Mouse (Mus musculus) forebrain, embryonic 12.5 days (tissue): ENCODE results near the gene Polr2j. TPM values are rescaled to one million over a fixed set of nuclear protein-coding genes. Genes with fewer than 3 reads are reported as not detected.
A peak's percentile ranks its signal among the peaks of the same experiment; 100 is the strongest.
"Not testable (repeated sequence)": the region's sequence is repeated elsewhere in the genome, so short reads cannot be mapped to it uniquely, and the experiment has no call there.

Source experiments
- ATAC-seq: fragments of 200-750 bp; cut with Nextera tagmentation; 2 replicates; pipeline ENCODE4 v1.8.0; 2017; ENCODE audit warnings: moderate TSS enrichment; ENCODE audit not compliant: low FRiP score
- H3K27ac ChIP-seq: fragments of 300-500 bp; sonication (generic); 2 replicates; pipeline ENCODE4 v1.5.1; 2016; ENCODE audit warnings: mild to moderate bottlenecking
- H3K27me3 ChIP-seq: fragments of 300-500 bp; sonication (generic); 2 replicates; pipeline ENCODE4 v1.6.1; 2016; ENCODE audit warnings: mild to moderate bottlenecking
- H3K36me3 ChIP-seq: fragments of 300-500 bp; sonication (generic); replicated peaks from 2 replicates; pipeline ENCODE4 v1.6.1; 2016; ENCODE audit warnings: mild to moderate bottlenecking
- H3K4me1 ChIP-seq: fragments of 300-500 bp; sonication (generic); 2 replicates; pipeline ENCODE4 v1.6.1; 2016
- H3K4me2 ChIP-seq: fragments of 300-500 bp; sonication (generic); 2 replicates; pipeline ENCODE4 v1.6.1; 2016; ENCODE audit warnings: mild to moderate bottlenecking, moderate library complexity
- H3K4me3 ChIP-seq: fragments of 300-500 bp; sonication (generic); replicated peaks from 2 replicates; pipeline ENCODE4 v1.5.1; 2016; ENCODE audit warnings: mild to moderate bottlenecking
- H3K9ac ChIP-seq: fragments of 300-500 bp; sonication (generic); 2 replicates; pipeline ENCODE4 v1.6.1; 2016; ENCODE audit warnings: mild to moderate bottlenecking
- H3K9me3 ChIP-seq: fragments of 300-500 bp; sonication (generic); 2 replicates; pipeline ENCODE4 v1.6.1; 2016
- WGBS: fragments of 180-500 bp; shearing (Covaris S2); methylation state at CpG from one replicate; pipeline ENCODE4 v1.1.7; 2016; 5-methylcytosine and 5-hydroxymethylcytosine counted together
- polyA plus RNA-seq: library from polyadenylated mRNA; unstranded; fragments of >200 nt; fragmentation: Nextera tagmentation; extraction: Ambion mirVana; gene quantifications from 2 replicates; pipeline ENCODE4 v1.2.1, GENCODE M21; 2016

Polr2j gene
- polyA plus RNA-seq, 1 experiment from 2014 or later: 256 TPM

DNA sequence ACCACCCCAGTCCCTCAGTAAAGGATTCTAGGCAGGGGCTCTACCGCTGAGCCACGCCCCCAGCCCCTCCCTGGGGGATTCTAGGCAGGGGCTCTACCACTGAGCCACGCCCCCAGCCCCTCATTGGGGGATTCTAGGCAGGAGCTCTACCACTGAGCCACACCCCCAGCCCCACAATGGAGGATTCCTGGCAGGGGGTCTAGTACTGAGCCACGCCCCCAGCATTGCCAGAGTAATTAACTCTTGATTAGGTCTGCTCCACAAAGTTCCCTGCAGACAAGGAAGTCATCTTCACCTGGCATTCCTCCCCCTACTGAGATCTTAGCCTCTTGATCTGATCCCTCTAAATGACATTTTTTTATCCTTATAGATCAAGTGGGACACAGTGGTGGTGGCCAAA, 2.9 kb upstream of the Polr2j start:
- not testable (repeated sequence) for H3K4me3 ChIP-seq, H3K9me3 ChIP-seq, H3K4me2 ChIP-seq, H3K27ac ChIP-seq, H3K27me3 ChIP-seq, H3K9ac ChIP-seq, ATAC-seq, H3K36me3 ChIP-seq
- 59% methylated on average over 4 of the region's 4 CpGs for WGBS
- peaks cover 24% of the 10 kb centered on the region for H3K4me1 ChIP-seq

DNA sequence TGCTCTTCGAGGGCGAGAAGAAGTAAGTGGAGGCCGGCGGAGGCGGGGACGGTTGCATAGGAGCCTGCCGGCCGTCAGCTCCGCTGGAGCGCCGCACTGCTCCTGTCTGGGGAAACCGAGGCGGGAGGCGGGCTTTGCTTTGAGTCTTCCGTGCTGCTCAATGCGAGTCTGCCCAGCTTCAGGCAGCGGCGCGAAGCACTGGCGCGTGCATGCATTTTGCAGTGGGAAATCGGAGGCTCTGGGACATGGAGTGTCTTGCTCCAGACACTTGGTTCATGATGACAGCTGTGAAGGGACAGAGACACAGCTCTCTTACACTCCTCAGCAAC, 317 bp downstream of the Polr2j start:
- WGBS: 0% methylated on average over 22 of the region's 22 CpGs
- peak overlapping the region; percentile 71 for H3K27ac ChIP-seq
- peak; percentile 65 for ATAC-seq

DNA sequence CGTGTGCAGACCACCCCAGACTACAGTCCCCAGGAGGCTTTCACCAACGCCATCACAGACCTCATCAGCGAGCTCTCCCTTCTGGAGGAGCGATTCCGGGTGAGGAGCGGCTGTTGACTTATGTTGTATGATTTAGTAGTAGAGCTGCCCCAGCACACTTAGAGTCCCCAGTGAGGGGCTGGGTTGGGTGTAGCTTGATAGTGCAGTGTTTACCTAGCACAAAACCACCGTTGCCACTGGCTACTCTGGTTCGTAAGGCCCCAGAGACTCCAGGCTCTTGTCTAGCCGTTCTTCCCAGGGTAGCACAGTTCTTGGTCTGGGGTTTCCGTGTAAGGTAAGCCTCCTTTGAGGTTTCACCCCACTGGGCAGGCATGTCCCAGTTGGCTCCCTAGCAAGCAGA, 5.7 kb downstream of the Polr2j start:
- no peak for ATAC-seq
- Histone ChIP-seq H3K36me3 (peaks cover 71% of the 10 kb centered on the region), H3K4me3 (no peak overlapping the region), H3K27me3 (no peaks in the 10 kb centered on the region), H3K9me3 (no peaks in the 10 kb centered on the region), H3K4me1 (peaks cover 14% of the 10 kb centered on the region), H3K27ac (no peak overlapping the region), H3K4me2 (no peak overlapping the region), H3K9ac (no peak overlapping the region)
- 85% methylated on average over 10 of the region's 10 CpGs for WGBS

More for the DNA sequence above, 317 bp downstream of the Polr2j start:
- no peaks in the 10 kb centered on the region for H3K9me3 ChIP-seq
- peak overlapping the region; percentile 91 for H3K4me3 ChIP-seq
- H3K4me2 ChIP-seq: peak overlapping the region; percentile 89
- peaks cover 23% of the 10 kb centered on the region for H3K36me3 ChIP-seq
- peaks cover 24% of the 10 kb centered on the region for H3K4me1 ChIP-seq
- no peaks in the 10 kb centered on the region for H3K27me3 ChIP-seq
- H3K9ac ChIP-seq: peak overlapping the region; percentile 82

DNA sequence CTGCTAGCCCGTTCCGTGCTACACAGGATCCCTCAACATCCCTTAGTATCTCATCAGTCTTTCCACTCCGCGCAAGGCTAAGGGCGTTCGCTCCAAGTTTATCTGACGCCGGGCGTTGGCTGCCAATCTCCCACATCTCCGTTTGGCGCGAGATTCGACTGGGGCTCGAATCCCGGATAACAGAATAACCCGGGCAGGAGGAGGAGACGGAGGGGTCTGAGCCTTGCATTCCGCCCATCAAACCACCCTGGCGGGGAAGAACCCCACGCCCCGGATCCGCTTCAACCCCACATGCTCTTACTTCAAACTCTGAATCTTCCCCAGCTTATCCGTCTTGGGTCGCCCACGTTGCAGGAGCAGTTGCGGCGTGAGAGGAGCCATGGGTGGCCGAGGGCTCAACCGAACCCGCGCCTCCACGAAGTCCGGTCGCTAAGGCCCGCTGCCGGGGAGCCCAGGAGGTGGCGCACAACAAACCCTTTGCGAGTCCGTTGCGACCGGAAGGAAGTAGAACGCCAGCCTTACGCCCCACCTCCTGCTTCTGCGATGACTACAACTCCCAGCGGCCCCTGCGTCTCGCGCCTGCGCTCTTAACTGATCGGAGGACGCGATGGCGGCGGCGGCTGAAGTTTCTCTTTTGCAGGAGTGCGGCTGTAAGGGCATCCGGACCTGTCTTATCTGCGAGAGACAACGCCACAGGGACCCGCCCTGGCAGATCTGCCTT, 19.3 kb downstream of the Polr2j start, which contains the start of the genes Lrwd1 and Alkbh4:
Lrwd1 (minus strand) TSS at position 504 of the 721 bp plus-strand sequence.
Alkbh4 (plus strand) TSS at position 576 of the 721 bp plus-strand sequence.
- under 1% methylated on average over 60 of the region's 60 CpGs for WGBS
- Histone ChIP-seq H3K9me3 (no peaks in the 10 kb centered on the region), H3K4me1 (peaks cover 25% of the 10 kb centered on the region), H3K27ac (0 out of 2 replicates have a peak within 1 kb of the TSS, but pooled peaks have one; percentile 36), H3K4me2 (peak within 1 kb of the TSS; percentile 83), H3K36me3 (peaks cover 48% of the 10 kb centered on the region), H3K9ac (peak within 1 kb of the TSS; percentile 78), H3K4me3 (peak within 1 kb of the TSS; percentile 70), H3K27me3 (no peaks in the 10 kb centered on the region)
- ATAC-seq: peak; percentile 94

DNA sequence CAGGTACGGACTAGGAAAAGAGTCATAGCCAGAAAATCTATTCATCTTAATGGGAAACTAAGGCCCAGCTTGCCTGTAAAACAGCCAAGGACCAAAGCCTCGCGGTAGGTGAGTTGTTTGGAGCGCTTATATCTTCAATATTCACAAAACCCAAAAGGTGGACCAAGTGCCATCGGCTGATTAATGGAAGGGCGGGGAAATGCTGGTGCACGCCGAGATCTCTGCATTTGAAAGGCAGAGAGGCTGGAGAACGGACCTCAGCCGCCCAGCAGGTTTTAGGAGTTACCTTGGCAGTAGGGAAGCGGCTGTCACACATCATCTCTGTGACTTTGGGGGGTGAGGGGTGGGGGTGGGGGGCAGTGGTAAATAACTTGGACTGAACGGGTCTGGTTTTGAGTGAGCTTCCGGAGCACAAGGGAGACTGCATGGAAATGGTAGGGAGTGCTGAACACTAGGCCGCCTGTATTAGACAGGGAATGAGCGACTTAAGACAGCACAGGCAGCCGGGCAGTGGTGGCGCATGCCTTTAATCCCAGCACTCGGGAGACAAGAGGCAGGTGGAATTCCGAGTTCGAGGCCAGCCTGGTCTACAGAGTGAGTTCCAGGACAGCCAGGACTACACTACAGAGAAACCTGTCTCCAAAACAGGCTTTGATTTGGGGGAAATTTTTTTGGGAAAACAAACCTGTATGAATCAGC, 20.0 kb downstream of the Polr2j start:
- Histone ChIP-seq H3K27me3 (no peaks in the 10 kb centered on the region), H3K36me3 (peaks cover 48% of the 10 kb centered on the region), H3K27ac (no peak overlapping the region), H3K4me1 (peaks cover 25% of the 10 kb centered on the region), H3K4me3 (peak overlapping the region; percentile 70), H3K9me3 (no peaks in the 10 kb centered on the region), H3K4me2 (peak overlapping the region; percentile 83), H3K9ac (peak overlapping the region; percentile 78)
- 7% methylated on average over 20 of the region's 20 CpGs for WGBS
- ATAC-seq: no peak; the same call in none of the 2 replicates

DNA sequence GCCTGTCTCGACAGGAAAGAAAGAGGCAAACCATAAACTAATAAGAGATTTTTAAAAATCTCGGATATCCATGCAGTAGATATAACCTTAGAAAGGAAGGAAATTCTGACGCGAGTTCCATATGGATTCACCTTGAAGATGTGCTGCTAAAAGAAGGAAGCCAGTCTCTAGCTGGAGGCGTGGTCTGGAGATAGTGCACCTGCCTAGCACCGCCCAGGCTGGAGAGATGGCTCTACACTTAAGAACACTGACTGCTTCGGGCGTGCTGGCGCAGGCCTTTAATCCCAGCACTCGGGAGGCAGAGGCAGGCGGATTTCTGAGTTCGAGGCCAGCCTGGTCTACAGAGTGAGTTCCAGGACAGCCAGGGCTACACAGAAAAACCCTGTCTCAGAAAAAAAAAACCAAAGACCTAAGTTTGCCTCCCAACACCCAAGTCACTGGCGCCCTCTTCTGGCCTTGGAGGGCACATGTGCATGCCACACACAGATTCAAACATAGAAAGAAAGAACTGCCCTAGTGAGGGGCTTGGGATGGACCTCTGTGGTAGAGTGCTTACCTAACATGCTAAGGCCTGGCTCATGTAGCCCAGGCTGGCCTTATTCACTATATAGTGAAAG, 21.3 kb downstream of the Polr2j start:
- no peak overlapping the region for H3K9ac ChIP-seq
- no peaks in the 10 kb centered on the region for H3K27me3 ChIP-seq
- H3K4me3 ChIP-seq: no peak overlapping the region
- H3K4me2 ChIP-seq: no peak overlapping the region
- peaks cover 45% of the 10 kb centered on the region for H3K36me3 ChIP-seq
- no peak overlapping the region for H3K27ac ChIP-seq
- WGBS: 75% methylated on average over 13 of the region's 13 CpGs
- peaks cover 25% of the 10 kb centered on the region for H3K4me1 ChIP-seq
- no peaks in the 10 kb centered on the region for H3K9me3 ChIP-seq
- no peak for ATAC-seq

DNA sequence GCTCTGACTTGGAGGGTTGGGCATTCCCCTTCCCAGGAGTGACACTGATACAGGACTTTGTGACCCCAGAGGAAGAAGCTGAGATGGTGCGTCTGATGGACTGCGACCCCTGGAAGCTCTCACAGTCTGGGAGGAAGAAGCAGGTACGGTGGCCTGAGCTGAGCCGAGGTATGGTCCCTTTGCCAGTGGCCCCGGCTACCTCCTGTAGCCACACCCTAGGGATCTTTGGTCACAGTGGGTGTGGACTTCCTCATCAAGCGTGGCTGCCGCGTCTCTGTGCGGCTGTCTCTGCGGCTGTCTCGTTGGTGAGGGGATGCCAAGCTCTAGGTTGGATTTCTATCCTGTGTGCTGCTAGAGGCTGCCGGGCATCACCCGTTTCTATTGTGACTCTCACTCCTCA, 23.0 kb downstream of the Polr2j start:
- Histone ChIP-seq H3K36me3 (peaks cover 37% of the 10 kb centered on the region), H3K4me3 (no peak overlapping the region), H3K27me3 (no peaks in the 10 kb centered on the region), H3K9ac (no peak overlapping the region), H3K4me2 (no peak overlapping the region), H3K9me3 (peaks cover 6% of the 10 kb centered on the region; the same call in 1 of the 2 replicates), H3K4me1 (peaks cover 23% of the 10 kb centered on the region), H3K27ac (no peak overlapping the region)
- WGBS: 95% methylated on average over 13 of the region's 13 CpGs
- no peak for ATAC-seq

DNA sequence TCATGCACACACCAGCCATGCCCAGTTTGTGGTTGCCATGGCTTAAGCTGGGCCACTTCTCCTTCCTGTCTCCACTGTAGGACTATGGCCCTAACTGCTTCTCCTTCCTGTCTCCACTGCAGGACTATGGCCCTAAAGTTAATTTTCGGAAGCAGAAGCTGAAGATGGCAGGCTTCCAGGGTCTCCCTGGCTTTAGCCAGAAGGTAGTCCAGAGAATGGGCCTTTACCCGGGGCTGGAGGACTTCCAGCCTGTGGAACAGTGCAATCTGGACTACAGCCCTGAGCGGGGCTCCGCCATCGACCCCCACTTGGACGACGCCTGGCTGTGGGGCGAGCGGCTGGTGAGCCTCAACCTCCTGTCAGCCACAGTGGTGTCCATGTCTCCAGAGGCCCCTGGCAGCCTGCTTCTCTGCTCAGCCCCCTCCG, 23.6 kb downstream of the Polr2j start:
- Histone ChIP-seq H3K4me3 (no peak overlapping the region), H3K27me3 (no peaks in the 10 kb centered on the region), H3K9me3 (peaks cover 6% of the 10 kb centered on the region; the same call in 1 of the 2 replicates), H3K36me3 (peaks cover 37% of the 10 kb centered on the region), H3K4me1 (peaks cover 16% of the 10 kb centered on the region), H3K4me2 (no peak overlapping the region), H3K27ac (no peak overlapping the region), H3K9ac (no peak overlapping the region)
- WGBS: 96% methylated on average over 10 of the region's 10 CpGs
- no peak for ATAC-seq

DNA sequence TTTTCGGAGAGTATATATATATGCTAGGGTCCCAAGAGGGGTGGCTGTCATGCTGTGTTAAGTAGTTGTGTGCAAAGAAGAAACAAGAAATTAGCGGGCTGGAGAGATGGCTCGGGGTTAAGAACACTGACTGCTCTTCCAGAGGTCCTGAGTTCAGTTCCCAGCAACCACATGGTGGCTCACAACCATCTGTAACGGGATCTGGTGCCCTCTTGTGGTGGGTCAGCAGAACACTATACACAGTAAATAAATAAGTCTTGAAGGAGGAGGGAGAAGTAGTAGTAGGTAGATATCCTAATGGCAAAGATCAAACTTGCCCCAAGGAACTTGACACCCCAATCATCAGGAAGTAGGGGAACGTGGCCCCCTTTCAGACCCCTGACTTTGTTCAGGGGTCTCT, 26.3 kb downstream of the Polr2j start:
- ATAC-seq: no peak
- Histone ChIP-seq H3K9ac (no peak overlapping the region), H3K4me1 (no peaks in the 10 kb centered on the region), H3K4me2 (no peak overlapping the region), H3K36me3 (peaks cover 37% of the 10 kb centered on the region), H3K27ac (no peak overlapping the region), H3K27me3 (no peaks in the 10 kb centered on the region), H3K9me3 (peaks cover 6% of the 10 kb centered on the region; the same call in 1 of the 2 replicates), H3K4me3 (no peak overlapping the region)
- WGBS: 88% methylated on average over 5 of the region's 5 CpGs

DNA sequence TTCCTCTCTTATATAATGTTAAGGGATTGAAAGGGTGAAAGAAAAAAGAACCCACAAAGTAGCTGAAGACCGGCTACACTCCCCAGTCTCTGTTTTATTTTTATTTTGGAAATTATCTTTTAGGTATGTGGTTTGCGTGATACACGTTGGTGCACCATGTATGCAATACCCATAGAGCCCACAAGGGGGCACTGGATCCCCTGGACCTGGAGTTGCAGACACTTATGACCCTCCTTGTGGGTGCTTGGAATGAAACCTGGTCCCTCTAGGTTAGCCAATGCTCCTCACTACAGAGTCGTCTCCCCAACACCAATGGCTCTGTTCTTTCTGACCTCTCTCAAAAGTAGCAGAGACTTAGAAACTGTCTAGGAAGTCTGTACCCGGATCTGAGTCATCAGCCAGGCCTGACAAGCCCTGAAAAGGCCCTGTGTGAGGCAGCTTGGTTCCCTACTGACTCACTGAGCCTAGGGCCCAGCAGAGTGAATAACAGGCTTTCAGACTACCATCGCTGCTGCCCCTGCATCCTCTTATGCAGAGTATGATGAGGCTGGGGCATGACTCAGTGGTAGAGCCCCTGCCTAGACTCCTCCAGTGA, 26.8 kb downstream of the Polr2j start:
- peaks cover 6% of the 10 kb centered on the region; the same call in 1 of the 2 replicates for H3K9me3 ChIP-seq
- no peak for ATAC-seq
- peaks cover 36% of the 10 kb centered on the region for H3K36me3 ChIP-seq
- H3K4me1 ChIP-seq: no peaks in the 10 kb centered on the region
- no peak overlapping the region for H3K4me2 ChIP-seq
- WGBS: 86% methylated on average over 6 of the region's 6 CpGs
- no peak overlapping the region for H3K27ac ChIP-seq
- H3K9ac ChIP-seq: no peak overlapping the region
- no peaks in the 10 kb centered on the region for H3K27me3 ChIP-seq
- H3K4me3 ChIP-seq: no peak overlapping the region

DNA sequence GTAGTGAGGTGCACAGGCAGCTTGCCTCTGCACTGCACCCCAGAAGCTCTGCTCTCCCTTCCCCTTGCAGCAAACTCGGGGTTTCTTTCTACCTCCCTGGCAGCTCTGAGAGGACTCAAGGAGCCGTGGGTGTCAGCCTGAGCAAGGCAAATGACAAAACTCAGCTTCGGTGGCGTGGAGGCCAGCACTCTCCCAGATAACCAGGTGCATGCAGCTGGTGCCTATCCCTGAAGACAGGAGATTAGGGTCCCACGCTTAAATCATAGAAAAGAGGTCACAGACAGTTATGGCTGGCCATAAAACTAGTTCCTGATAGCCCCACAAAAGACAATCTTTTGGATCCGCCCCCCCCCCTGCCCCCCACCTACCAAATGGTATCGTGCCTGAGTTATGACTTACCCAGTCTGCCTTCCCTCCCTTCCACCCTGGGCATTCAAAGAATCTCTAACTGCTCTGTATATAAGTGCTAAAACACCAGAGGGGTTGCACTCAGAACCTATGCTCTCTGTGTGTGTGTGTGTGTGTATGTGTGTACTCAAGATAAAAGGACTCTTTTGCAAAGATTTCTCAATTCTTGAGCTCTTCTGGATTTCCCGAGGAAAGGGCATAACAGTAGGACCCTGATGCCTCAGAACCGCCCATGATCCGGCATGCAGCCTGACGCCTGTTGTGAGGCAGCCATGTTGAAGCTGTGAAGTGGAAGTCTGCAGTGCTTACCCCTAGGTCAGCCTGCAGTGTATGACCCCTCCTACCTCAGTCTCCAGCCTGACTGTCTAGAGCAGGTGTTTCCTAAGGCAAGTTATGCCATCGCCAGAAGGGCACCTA, 28.4 kb downstream of the Polr2j start:
- no peaks in the 10 kb centered on the region for H3K27me3 ChIP-seq
- H3K36me3 ChIP-seq: peaks cover 24% of the 10 kb centered on the region
- no peak for ATAC-seq
- H3K27ac ChIP-seq: no peak overlapping the region
- 76% methylated on average over 12 of the region's 12 CpGs for WGBS
- H3K4me1 ChIP-seq: no peaks in the 10 kb centered on the region
- H3K4me2 ChIP-seq: no peak overlapping the region
- no peak overlapping the region for H3K4me3 ChIP-seq
- H3K9ac ChIP-seq: no peak overlapping the region
- H3K9me3 ChIP-seq: peaks cover 6% of the 10 kb centered on the region; the same call in 1 of the 2 replicates
